Mouse (Mus musculus): ENCODE data around the gene Pdcd1lg2. TPM values are rescaled to one million over a fixed set of nuclear protein-coding genes. Genes with fewer than 3 reads are reported as not detected.

Gene Pdcd1lg2
- total RNA-seq, 2 experiments from 2014 or later, result not detected

DNA sequence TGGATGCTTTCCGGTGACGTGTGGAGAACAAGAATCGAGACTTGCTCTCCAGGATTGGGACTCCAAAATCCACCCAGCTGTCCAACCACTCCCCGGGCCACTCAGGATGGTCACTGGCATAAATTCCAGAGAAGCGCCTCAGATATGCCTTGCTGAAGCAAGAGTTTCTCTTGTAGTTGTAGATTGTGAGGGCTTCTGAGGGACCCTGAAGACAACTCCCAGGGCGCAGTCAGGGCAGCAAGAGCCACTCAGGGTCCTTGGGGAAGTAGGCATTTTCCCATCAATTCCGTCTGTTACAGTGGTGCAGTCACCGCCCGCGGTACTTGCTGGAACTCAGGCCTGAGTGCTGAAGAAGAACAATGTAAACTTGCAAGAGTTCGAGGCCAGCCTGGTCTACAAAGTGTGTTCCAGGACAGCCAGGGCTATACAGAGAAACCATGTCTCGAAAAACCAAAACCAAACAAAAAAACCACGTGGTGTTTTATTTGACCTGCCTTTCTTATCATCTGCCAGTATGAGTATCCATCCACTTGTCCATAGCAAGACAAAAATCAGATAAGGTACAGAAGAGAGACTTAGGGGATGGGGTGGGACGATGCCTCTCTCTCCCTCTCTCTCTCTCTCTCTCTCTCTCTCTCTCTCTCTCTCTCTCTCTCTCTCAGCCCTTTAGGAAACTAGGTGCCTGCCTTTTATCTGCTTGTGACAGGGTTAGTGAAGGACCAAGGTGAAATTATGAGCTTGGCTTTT lies 76.8 kb downstream of the Pdcd1lg2 start:
- no peak for DNase-seq
- intact Hi-C loops (cut with DNase I; ENCODE audit: low total_unique reads), result no loop called here

DNA sequence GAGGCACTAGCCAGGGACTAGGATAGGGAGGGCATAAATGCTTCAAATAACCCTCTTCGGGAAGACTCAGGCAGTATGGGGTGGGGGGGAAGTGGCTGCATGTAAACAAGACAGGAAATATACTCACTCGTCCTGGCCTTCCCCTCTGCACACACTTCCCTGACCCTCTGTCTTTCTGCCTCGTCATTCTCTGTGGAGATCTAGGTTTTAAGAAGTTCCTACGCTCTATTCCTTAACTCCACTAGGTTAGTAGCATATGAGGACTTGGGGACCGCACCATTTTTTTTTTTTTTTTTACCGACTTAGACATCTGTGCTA lies 77.3 kb downstream of the Pdcd1lg2 start:
- DNase-seq, result no peak
- intact Hi-C loops (cut with DNase I; ENCODE audit: low total_unique reads), result no loop called here

DNA sequence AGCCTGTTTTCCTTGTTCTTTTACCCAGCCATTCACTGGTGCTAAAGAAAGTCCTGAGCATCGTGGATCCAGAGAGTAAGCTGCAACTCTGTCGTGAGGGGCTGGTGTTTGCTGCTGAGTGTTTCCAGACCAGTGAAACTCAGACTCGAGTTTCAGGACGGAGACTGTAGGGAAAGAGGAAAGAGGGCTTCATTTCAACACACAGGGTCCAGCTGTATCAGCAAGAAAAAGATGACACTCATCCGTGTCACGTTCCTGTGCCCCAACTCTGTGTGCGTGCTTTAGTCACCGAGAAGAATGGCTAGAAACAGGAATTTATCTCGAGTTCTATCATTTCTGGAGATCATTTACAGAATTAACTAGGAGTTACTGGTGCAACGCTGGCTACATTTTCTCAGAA lies 77.7 kb downstream of the Pdcd1lg2 start:
- no peak for DNase-seq
- intact Hi-C loops (cut with DNase I; ENCODE audit: low total_unique reads), result no loop called here

DNA sequence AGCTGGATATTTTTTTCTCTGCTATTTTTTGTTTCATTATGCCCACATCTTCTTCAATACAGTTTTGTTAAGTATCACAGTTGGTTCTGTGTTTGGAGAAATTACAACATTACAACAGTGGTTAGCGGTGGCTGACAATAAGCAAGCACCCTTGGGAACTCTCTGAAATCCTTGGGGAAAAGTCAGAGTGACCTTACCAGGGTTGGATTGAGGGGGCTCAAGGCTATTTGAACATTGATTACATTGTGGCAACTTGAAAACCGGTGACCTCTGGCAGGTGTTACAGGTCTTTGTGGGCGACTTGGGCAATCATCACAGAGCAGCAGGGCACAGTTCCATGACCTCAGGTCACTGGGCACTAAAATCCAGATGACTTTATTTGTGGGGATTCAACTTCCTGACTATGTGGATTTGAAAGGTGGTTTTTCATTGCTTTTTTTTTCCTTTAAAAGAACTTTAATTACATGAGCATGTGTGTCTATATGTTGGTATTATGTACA lies 79.1 kb downstream of the Pdcd1lg2 start:
- DNase-seq, result no peak
- intact Hi-C loops (cut with DNase I; ENCODE audit: low total_unique reads), result no loop called here

DNA sequence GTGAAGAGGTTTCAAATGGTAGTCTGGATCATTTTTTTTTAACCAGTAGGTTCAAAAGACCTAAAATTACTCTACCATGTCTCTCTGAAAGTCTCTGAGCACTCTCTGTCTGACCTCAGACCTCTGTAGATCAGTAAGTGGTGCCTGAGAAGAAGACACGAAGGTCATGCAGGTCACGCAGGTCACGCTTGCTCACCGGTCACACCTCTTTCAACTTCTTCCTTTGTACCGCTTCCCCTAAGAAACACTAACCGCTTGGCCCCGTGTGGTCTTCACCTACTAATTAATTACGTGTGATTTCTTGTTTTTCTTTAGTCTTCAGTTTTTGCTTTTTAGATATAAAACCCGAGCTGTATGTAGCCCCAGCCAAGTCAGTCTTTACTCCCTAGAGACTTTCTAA lies 80.7 kb downstream of the Pdcd1lg2 start:
- intact Hi-C loops (cut with DNase I; ENCODE audit: low total_unique reads), result no loop called here
- DNase-seq, result no peak

DNA sequence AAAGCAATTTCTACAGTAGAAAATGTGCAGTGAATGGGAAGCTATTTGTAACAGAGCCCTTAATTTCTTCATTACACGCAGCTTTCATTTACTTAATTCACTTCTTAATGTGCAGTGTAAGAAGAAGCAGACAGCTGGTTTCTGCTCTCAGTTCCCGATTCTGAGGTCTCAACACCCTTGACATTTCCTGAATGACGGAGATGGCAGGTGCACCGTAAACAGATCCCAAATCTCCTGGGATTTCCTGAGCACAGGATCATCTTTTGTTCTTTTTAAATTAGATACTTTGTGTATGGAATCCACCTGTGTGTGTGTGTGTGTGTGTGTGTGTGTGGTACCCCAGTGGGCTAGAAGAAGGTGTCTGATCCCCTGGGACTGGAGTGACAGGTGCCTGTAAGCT lies 83.7 kb downstream of the Pdcd1lg2 start:
- intact Hi-C loops (cut with DNase I; ENCODE audit: low total_unique reads), result no loop called here
- no peak for DNase-seq

DNA sequence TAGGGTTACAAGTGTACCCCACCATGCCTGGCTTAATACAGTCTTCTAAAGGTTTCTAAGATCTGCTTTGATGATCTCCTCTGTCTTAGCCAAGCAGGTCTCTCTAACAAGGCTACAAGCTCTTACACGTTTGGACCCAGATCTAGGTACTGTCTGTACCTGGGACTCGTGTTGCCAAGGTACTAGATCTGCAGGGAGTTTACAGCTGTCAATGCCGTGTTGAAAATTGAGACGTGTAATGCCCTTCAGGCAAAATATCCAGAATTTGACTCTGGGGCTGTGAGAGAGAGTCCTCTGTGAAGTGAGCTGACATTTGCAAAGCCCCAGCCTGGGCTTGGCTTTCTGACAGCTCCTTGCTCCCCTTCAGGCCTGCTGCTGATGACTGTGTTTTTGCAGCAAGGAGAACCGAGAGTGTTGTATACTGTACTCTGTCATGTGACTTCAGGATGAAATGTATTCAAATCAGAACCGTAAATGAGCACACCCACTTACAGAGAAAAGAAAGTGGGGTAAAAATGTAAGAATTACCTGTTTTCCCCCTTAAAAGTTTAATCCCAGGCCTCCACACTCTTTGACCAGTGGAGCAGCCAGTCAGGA lies 85.4 kb downstream of the Pdcd1lg2 start:
- intact Hi-C loops (cut with DNase I; ENCODE audit: low total_unique reads), result no loop called here
- DNase-seq, result no peak

DNA sequence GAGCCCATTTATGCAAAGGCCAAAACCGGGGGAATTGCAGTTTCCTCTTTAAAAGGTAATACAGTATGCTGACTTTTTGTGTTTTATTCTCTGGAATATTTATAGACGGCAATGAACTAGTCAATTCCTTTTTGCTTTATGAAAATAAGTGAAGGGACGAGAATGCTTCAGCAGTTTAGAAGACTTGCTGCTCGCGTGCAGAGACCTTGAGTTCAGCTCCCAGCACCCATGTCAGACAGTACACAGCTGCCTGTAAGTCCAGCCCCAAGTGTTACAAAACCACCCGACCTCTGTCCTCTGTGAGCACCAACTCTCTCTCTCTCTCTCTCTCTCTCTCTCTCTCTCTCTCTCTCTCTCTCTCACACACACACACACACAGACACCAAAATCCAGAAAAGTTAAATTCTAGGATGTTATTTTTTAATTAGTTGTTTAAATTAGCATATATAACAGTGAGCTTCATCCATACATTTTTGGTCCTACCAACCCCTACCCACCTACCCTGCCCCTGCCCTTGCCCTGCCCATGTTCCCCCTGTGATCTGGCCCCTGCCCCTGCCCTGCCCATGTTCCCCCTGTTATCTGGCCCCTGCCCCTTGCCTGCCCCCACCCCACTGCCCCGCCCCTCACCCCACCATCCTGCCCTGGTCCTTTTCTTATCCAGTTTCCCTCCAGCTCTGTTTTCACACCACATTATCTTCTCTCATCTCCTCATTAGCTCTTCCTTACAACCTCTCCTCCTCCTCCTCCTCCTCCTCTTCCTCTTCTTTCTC lies 86.3 kb downstream of the Pdcd1lg2 start:
- no peak for DNase-seq
- intact Hi-C loops (cut with DNase I; ENCODE audit: low total_unique reads), result no loop called here

DNA sequence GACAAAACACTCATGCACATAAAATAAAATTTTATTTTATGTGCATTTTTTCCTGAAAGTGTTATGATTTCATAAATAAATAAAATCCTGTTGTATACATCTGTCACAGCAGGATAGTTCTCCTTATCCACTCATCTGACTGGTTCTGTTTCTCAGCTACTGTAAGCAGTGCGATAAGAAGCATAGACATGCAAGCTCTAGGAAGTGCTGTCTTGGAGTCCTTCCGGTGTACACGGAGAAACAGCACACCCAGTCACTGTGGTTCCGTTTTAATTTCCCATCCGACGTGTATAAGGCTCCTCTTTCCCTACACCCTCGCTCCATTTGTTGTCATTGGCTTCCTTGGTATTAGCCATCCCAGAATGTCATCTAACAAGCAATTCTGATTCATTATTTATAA lies 87.2 kb downstream of the Pdcd1lg2 start:
- intact Hi-C loops (cut with DNase I; ENCODE audit: low total_unique reads), result no loop called here

DNA sequence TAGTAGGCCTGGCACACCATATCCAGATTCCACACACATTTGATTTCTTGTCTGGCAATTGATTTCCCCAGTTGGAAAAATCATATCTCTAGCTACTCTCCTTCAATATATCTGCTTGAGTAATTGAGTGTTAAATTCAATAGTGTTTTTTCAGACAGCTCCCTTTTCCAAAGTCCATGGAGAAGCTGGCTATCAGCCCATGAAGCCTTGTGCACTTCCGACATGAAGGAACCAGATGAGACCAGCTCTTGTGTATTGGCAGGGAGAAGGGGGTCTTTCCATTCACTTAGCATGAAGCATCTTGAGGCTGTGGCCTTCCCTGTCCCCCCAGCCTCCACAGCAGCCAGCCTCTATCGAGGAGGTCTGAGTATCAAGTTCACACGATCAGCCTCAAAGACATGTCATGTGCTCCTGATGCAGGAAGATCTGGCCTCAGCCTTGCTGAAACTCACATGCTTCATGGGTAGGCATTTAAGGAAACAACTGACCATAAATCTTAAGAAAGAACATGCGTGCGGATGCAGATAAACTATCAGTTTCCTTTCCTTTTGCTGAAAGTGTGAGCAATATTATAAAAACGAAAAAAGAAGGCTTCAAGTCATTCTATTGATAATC lies 88.2 kb downstream of the Pdcd1lg2 start:
- intact Hi-C loops (cut with DNase I; ENCODE audit: low total_unique reads), result no loop called here
- DNase-seq, result no peak

More for the DNA sequence above, 87.2 kb downstream of the Pdcd1lg2 start:
- no peak for DNase-seq

DNA sequence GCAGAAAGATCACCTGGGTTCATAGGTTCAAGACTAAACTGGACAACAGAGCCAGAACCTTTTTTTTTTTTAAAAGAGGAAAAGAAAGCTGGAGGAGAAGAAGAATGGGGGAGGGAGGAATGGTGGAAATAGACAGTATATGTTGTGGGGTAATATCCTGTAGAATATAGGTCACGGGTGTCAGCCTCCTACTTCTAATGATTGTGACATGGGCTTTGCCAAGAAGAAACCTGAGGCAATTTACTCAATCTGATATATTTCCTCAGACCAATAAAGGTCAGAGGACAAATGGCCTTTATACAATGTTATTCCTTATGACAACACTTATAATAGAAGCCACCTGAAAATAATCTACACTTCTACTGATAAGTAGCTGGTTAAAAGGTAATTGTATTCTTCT lies 89.6 kb downstream of the Pdcd1lg2 start:
- DNase-seq, result no peak
- intact Hi-C loops (cut with DNase I; ENCODE audit: low total_unique reads), result loop anchor here (5.0 to 10.0 kb wide), 3 partner anchors 64 to 726 kb away; no protein-coding TSS in a partner anchor

DNA sequence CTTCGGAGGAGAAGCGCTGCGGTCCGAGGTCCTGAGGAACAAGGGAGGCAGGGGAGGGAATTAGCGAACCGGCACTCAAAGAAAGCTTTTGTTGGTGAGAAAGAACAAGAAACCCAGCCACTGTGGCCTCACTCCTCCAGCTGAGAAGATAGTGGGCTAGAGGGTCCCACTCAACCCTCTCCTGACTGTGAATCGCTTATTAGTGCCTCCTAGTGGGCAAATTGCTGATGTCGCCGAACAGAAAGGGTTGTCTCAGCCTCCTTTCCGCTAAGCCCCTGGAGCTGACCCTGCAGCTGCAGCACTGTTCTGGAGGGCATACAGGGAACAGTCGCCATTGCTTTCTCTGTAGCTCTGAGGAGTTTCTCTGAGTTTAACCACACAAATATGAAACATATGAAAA lies 90.4 kb downstream of the Pdcd1lg2 start:
- no peak for DNase-seq
- intact Hi-C loops (cut with DNase I; ENCODE audit: low total_unique reads), result loop anchor here (5.0 to 10.0 kb wide), 3 partner anchors 64 to 726 kb away; no protein-coding TSS in a partner anchor

DNA sequence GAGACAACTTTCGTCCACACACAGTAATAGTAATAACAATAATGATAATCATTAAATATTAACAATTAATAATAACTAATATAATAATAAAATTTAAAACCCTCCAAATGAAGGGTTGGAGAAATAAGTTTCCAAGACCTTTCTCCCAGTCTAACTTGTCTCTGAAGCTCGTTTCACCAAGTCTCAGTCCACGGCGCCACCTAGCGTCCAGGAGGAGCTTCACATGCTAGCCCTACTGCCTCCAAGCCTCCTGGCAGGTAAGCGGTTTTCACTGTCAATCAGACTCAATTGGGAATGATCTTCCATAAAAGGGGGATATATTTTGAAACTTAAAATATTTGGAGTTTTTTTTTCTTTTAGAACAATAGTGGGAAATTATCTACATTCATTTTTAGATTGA lies 90.8 kb downstream of the Pdcd1lg2 start:
- intact Hi-C loops (cut with DNase I; ENCODE audit: low total_unique reads), result loop anchor here (5.0 to 10.0 kb wide), 3 partner anchors 63 to 727 kb away; no protein-coding TSS in a partner anchor

DNA sequence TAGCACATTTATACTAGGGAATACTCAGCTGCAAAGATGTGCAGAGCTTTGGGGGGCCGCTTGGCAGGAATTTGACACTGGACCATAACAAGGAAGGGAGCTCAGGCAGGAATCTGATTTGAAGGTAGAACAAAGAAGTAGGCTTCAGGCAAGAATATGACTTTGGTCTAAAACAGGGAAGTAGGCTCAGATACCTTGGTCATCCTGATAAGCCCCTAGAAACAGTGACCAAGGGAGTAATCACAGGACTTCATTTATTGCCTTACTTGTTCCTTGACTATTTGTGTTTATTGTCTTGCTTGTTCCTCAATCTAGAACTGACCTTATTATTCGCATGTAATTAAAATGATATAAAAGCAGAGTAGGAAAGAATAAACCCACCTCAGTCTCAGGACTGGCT lies 93.4 kb downstream of the Pdcd1lg2 start:
- DNase-seq, result no peak
- intact Hi-C loops (cut with DNase I; ENCODE audit: low total_unique reads), result loop anchor here (5.0 to 10.0 kb wide), 3 partner anchors 61 to 729 kb away; no protein-coding TSS in a partner anchor

More for the DNA sequence above, 90.8 kb downstream of the Pdcd1lg2 start:
- DNase-seq, result peak; percentile 84

DNA sequence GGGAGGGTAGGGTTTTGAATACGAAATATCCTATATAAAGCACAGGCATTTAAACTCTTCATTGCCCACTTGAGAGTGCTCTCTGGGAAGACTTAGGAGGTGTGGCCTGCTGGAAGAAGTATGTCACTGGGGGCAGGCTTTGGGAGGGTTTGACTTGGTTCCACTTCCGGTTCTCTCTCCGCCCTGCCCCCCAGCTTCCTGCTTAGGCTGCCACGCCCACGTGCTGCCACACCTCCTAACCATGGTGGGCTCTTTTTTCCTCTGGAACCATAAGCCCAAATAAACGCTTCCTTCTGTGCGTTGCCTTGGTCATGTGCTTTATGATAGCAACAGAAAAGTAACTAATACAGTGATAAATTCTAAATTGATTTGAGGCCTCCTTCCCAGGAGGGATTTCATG lies 94.9 kb downstream of the Pdcd1lg2 start:
- intact Hi-C loops (cut with DNase I; ENCODE audit: low total_unique reads), result loop anchor here (10.0 kb wide), 2 partner anchors 59 to 731 kb away; no protein-coding TSS in a partner anchor
- no peak for DNase-seq

DNA sequence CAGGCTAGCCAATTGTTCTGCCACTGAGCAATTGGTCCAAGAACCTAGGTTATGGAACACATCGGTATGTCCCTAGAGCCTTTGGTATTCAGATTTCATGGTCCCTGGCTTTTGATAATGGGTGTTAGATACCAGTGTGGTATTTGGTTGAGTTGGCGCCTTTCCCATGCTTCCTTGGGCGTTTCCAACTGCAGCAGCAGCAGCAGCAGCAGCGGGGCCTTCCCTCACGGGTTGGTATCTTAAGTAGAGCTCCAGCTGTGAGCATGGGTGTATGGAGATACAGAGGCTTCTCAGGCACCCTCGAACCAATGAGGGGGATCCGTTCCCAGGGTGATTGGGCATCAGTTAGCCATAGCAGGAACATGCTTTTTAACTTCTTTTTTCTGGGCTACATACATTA lies 97.5 kb downstream of the Pdcd1lg2 start:
- intact Hi-C loops (cut with DNase I; ENCODE audit: low total_unique reads), result loop anchor here (10.0 kb wide), 2 partner anchors 57 to 733 kb away; no protein-coding TSS in a partner anchor
- peak; percentile 33 for DNase-seq

DNA sequence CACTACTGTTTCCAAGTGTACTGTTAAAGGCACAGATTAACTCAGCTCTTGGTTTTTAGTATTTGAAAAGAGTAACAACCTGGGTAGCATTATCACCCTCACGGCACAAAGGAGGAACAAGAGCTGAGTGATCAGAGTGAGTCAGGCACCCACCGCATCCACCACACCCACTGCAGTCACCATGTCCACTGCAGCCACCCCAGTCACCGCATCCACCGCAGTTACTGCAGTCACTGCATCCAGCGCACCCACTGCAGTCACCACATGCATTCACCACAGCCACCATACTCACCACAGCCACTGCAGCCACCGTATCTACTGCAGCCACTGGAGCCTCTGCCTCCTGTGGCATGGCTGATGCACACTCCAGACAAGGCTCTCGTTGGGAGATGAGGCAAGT lies 99.1 kb downstream of the Pdcd1lg2 start:
- intact Hi-C loops (cut with DNase I; ENCODE audit: low total_unique reads), result loop anchor here (10.0 kb wide), 2 partner anchors 55 to 735 kb away; no protein-coding TSS in a partner anchor
- DNase-seq, result no peak

DNA sequence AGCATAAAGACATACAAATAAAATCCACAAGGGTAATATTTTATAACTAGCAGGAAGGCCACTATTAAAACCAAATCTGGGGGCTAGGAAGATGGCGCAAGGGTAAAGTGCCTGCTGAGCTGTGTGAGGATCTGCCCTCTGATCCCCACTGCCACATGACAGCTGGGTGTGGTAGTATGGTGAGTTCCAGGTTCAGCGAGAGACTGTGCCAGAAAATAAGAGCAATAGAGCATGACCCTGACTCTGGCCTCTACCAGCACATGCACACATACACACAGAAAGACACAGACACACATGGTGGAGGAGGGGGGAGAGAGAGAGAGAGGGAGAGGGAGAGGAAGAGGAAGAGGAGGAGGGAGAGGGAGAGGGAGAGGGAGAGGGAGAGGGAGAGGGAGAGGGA lies 101.1 kb downstream of the Pdcd1lg2 start:
- intact Hi-C loops (cut with DNase I; ENCODE audit: low total_unique reads), result no loop called here

DNA sequence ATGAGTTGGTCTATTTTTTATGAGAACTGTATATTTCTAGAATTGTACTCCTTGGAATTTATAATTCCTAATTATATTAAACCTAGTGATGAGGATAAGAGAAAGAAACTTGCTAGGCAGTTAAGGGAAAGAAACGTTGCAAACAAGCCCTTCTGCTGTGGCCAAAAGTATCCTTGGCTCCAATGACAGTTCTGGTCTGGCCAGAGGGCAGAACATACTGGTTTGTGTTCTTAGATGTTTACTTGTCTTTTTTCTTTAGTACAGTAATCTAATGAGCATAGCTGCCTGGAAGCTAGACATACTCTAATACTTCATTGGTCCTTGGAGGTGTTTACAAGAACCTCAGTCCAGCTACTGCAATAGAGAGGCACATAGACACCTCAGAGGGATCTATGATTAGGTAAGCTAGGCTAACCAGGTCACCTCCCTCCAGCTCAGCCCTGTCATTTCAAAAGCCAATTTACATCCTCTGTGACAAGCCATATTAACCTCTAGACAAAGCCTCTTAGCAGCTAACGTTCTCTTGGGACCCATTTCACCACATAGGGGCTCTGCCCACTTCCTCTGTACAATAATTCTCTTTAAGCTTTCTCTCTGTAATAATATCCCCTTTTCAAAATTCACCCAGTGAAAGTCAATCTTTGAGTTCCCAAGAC lies 102.5 kb downstream of the Pdcd1lg2 start:
- intact Hi-C loops (cut with DNase I; ENCODE audit: low total_unique reads), result no loop called here
- no peak for DNase-seq

More for the DNA sequence above, 101.1 kb downstream of the Pdcd1lg2 start:
- no peak for DNase-seq
